Mouse (Mus musculus) small intestine, adult 2 months (tissue): ENCODE results near the gene Arel1. TPM values are rescaled to one million over a fixed set of nuclear protein-coding genes. Genes with fewer than 3 reads are reported as not detected.

Source experiments
- H3K27ac ChIP-seq: fragments of 200-500 bp; 2 replicates; pipeline ENCODE4 v1.5.1; 2012; ENCODE audit warnings: low read depth, low read length, control low read depth, inconsistent platforms; ENCODE audit not compliant: insufficient read depth
- H3K27me3 ChIP-seq: fragments of 200-500 bp; 2 replicates; pipeline ENCODE4 v1.6.1; 2012; ENCODE audit warnings: mild to moderate bottlenecking, moderate library complexity, low read length, inconsistent platforms; ENCODE audit not compliant: control insufficient read depth, insufficient read depth
- H3K36me3 ChIP-seq: fragments of 200-500 bp; 2 replicates; pipeline ENCODE4 v1.6.1; 2012; ENCODE audit warnings: mild to moderate bottlenecking, low read length, control low read depth, inconsistent platforms; ENCODE audit not compliant: control insufficient read depth, insufficient read depth
- H3K4me1 ChIP-seq: fragments of 200-500 bp; 2 replicates; pipeline ENCODE4 v1.6.1; 2012; ENCODE audit warnings: low read length, inconsistent platforms, mixed read lengths; ENCODE audit not compliant: control insufficient read depth, insufficient read depth, insufficient read length
- H3K4me3 ChIP-seq: fragments of 200-500 bp; 2 replicates; pipeline ENCODE4 v1.5.1; 2012; ENCODE audit warnings: low read depth, mild to moderate bottlenecking, control low read depth, inconsistent platforms, low read length, moderate library complexity
- CTCF ChIP-seq: fragments of 200-500 bp; IDR thresholded peaks from 2 replicates; pipeline ENCODE4 v1.5.1; 2012; ENCODE audit warnings: low read depth, mild to moderate bottlenecking, control low read depth, inconsistent platforms, low read length, moderate library complexity, mixed read lengths; ENCODE audit not compliant: insufficient replicate concordance, insufficient read length; ENCODE audit errors: extremely low read depth
- POLR2A ChIP-seq: fragments of 200-500 bp; IDR thresholded peaks from 2 replicates; pipeline ENCODE4 v1.6.1; 2012; ENCODE audit warnings: low read depth, mild to moderate bottlenecking, control low read depth, inconsistent platforms, low read length, moderate library complexity
- WGBS: fragments of 180-500 bp; shearing (Covaris S2); methylation state at CpG from one replicate; pipeline ENCODE4 v1.1.7; 2018; 5-methylcytosine and 5-hydroxymethylcytosine counted together
- polyA plus RNA-seq: library from polyadenylated mRNA; depleted of rRNA; stranded (reverse); fragments of >200 nt; gene quantifications from 2 replicates; pipeline ENCODE4 v1.2.3, GENCODE M21; 2012

The Arel1 gene
- polyA plus RNA-seq, 1 experiment = 19.7 TPM

- H3K4me1 ChIP-seq = no peaks in the 10 kb centered on the region
- no peak overlapping the region for H3K4me3 ChIP-seq
- H3K27ac ChIP-seq = no peak overlapping the region
- no peak for TF ChIP-seq CTCF
- TF ChIP-seq POLR2A = no peak
- WGBS = 91% methylated on average over 6 of the region's 6 CpGs
- peaks cover 25% of the 10 kb centered on the region for H3K36me3 ChIP-seq
- H3K27me3 ChIP-seq = no peaks in the 10 kb centered on the region
These were observed 22.0 kb downstream of the Arel1 start for GRCm38 (mm10) chr12:84948584-84949285.

- Histone ChIP-seq H3K4me1 (no peaks in the 10 kb centered on the region), H3K4me3 (no peak overlapping the region), H3K36me3 (peaks cover 25% of the 10 kb centered on the region), H3K27ac (no peak overlapping the region), H3K27me3 (no peaks in the 10 kb centered on the region)
- 84% methylated on average over 2 of the region's 2 CpGs for WGBS
- TF ChIP-seq POLR2A = no peak
- no peak for TF ChIP-seq CTCF
These were observed 22.7 kb downstream of the Arel1 start for GRCm38 (mm10) chr12:84947894-84948583.

GRCm38 (mm10) chr12:84944813-84945553, 25.7 kb downstream of the Arel1 start:
- Histone ChIP-seq H3K4me1 (no peaks in the 10 kb centered on the region), H3K27ac (no peak overlapping the region), H3K36me3 (peaks cover 42% of the 10 kb centered on the region), H3K27me3 (no peaks in the 10 kb centered on the region), H3K4me3 (no peak overlapping the region)
- TF ChIP-seq POLR2A (no peak), CTCF (no peak)
- 84% methylated on average over 9 of the region's 9 CpGs for WGBS

- Histone ChIP-seq H3K27ac (no peak overlapping the region), H3K4me1 (no peaks in the 10 kb centered on the region), H3K36me3 (peaks cover 39% of the 10 kb centered on the region), H3K27me3 (no peaks in the 10 kb centered on the region), H3K4me3 (no peak overlapping the region)
- TF ChIP-seq CTCF = no peak
- TF ChIP-seq POLR2A = no peak
- WGBS = 77% methylated on average over 4 of the region's 4 CpGs
These were observed 26.4 kb downstream of the Arel1 start for GRCm38 (mm10) chr12:84944150-84944812.

DNA sequence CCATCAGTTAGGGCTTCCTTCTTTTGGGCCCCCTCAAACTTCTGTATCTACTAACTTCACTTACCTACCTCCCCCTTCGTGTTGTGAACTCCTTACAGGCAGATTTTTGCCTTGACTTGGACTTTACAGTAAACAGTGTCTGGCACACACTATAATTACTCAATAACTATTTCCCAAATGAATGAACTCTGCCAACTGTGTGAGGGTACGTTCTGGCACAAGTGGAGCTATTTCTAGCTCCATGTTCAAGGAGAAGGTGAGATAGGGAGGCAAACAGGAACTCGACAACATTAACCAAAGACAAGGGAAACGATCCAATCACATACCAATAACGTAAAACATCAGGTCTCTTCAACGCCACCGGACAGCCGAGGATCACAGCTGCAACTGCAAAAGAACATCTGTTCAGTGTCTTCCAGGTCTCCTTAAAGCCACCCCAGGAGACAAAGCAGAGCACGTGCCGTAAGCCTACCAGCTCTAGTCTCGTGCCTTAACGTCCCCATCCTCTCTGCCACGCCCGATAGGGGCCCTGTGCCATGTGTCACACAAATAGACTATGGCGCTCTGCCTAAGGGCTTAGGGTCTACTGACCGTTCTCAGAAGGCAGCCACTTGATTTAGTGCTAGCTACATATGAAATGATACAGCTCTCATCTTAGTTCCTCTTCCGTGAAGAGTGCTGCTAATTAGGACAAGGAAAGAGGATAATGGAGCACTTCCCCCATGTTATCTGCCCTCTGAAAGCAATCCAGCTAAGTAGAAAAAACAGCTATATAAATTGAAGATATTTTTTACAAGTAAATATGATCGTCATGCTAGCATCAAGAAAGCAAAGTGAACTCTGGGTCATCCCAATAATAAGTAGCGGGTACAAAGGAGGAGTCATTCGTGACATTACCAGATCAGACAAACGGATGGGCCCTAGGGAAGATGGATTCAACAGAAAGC, 27.4 kb downstream of the Arel1 start:
- Histone ChIP-seq H3K36me3 (peaks cover 37% of the 10 kb centered on the region), H3K27me3 (no peaks in the 10 kb centered on the region), H3K4me3 (no peak overlapping the region), H3K27ac (no peak overlapping the region), H3K4me1 (no peaks in the 10 kb centered on the region)
- no peak for TF ChIP-seq CTCF
- TF ChIP-seq POLR2A = no peak
- WGBS = 87% methylated on average over 21 of the region's 21 CpGs

GRCm38 (mm10) chr12:84941717-84942116, 29.0 kb downstream of the Arel1 start:
- 87% methylated on average over 13 of the region's 13 CpGs for WGBS
- H3K4me3 ChIP-seq = no peak overlapping the region
- no peaks in the 10 kb centered on the region for H3K27me3 ChIP-seq
- no peak overlapping the region for H3K27ac ChIP-seq
- peaks cover 32% of the 10 kb centered on the region for H3K36me3 ChIP-seq
- TF ChIP-seq CTCF = no peak
- TF ChIP-seq POLR2A = no peak
- H3K4me1 ChIP-seq = no peaks in the 10 kb centered on the region
